Comparison of ENCODE assay signal across 20 mouse cellular contexts in the genomic region with DNA sequence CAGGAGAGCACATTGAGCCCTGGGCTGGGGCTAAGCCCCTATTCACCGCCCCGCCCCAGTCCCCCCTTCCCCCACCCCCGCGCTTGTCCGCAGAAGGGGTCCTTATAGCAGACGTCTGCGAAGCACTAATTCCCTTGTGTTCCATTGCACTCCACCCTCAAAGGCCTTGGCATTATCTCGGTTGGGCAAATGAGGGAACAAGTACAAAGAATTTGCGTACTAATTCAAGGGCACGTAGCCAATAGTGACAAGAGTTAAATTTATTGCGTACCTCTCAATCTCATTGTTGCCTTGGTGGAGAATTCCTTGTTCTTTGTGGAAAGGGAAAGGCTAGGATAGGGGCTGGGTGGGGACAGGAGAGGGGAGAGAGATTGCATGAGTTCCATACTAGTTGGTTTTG. TPM values are rescaled to one million over a fixed set of nuclear protein-coding genes. Genes with fewer than 3 reads are reported as not detected.
A peak's percentile ranks its signal among the peaks of the same experiment; 100 is the strongest.
DNase-seq lines count a peak whose midpoint lies in the region; TF ChIP-seq lines count a peak whose summit lies in the region.
"Had no signal": no experiment of that assay in that cellular context is flagged by ENCODE, and none has a peak within 500 bp of the region (broad histone marks: within the 10 kb centered on the region; RNA-seq: fewer than 3 reads in every experiment).

No protein-coding gene starts in this region.

- no peak for TF ChIP-seq POLR2A in brain, embryonic 14.5 days (IDR thresholded peaks at IDR 0.05; ENCODE audit: borderline replicate concordance, extremely low read depth, insufficient read depth, insufficient read length, poor library complexity, severe bottlenecking)

- TF ChIP-seq CTCF in brain, embryonic 14.5 days (IDR thresholded peaks at IDR 0.05; ENCODE audit: borderline replicate concordance, extremely low read depth, insufficient read depth, insufficient read length), result no peak

- peak; percentile 81 to 93 for DNase-seq in adrenal gland, adult (ENCODE audit: inconsistent age in 2 of 2, low spot score in 1 of 2)
- DNase-seq in adrenal gland, adult 18-20 months (ENCODE audit: low spot score in 2 of 2), result no peak
- DNase-seq in ovary, adult 18-20 months (ENCODE audit: low spot score), result peak; percentile 55
- DNase-seq in ovary, postnatal 14 days (ENCODE audit: low spot score), result no peak
- peak; percentile 71 for DNase-seq in adrenal gland, postnatal 14 days
- peak; percentile 41 for DNase-seq in brain, embryonic 14.5 days (ENCODE audit: low read depth)
- no peak for DNase-seq in gastrocnemius, adult 18-20 months (ENCODE audit: low spot score)
- DNase-seq in lung, postnatal 36 days, result no peak
- DNase-seq: cerebellum, adult 18-20 months; cerebellum, adult 9-10 months; gastrocnemius, postnatal 10 days; gastrocnemius, postnatal 36 days; heart, postnatal 14 days; heart, postnatal 4 days had no signal

RNA-seq across cellular contexts. Expression of gene Efhd1, which starts 6.5 kb away (rescaled TPM):
- 100 to 1,000 TPM; 329 to 423 TPM for total RNA-seq in adrenal gland, adult 18-20 months (2021)
- total RNA-seq in adrenal gland, postnatal 14 days (2021), result 245 and 250 TPM in 2 replicates
- polyA plus RNA-seq in brain, embryonic 14.5 days (2012; rRNA removed), result 1.2 and 1.5 TPM in 2 replicates
- 1 to 10 TPM; 3.4 to 6.1 TPM for total RNA-seq in gastrocnemius, adult 18-20 months (2021)
- polyA plus RNA-seq: activated CD4-positive, CD25-positive, alpha-beta regulatory T cell, adult 4 months; inflammation-experienced regulatory T-cells, adult 6 months had no signal

RNA-seq across cellular contexts. Expression of gene Eif4e2, which starts 44.0 kb away (rescaled TPM):
- total RNA-seq in adrenal gland, adult 18-20 months (2021), result 10 to 100 TPM; 76.6 to 85.7 TPM
- total RNA-seq in adrenal gland, postnatal 14 days (2021), result 94.4 and 104 TPM in 2 replicates
- polyA plus RNA-seq in brain, embryonic 14.5 days (2012; rRNA removed), result 52.7 and 79.7 TPM in 2 replicates
- total RNA-seq in gastrocnemius, adult 18-20 months (2021), result 10 to 100 TPM; 49.6 to 51.0 TPM

RNA-seq across cellular contexts. Expression of gene Chrng, which starts 53.2 kb away (rescaled TPM):
- total RNA-seq in adrenal gland, adult 18-20 months (2021), result not detected
- total RNA-seq in adrenal gland, postnatal 14 days (2021), result not detected in 2 replicates
- 0.16 and 0.85 TPM in 2 replicates for polyA plus RNA-seq in brain, embryonic 14.5 days (2012; rRNA removed)
- total RNA-seq in gastrocnemius, adult 18-20 months (2021), result not detected
- total RNA-seq: heart, adult 2 months; heart, postnatal 14 days; hindbrain, postnatal 0 days had no signal
- polyA plus RNA-seq: activated CD4-positive, CD25-positive, alpha-beta regulatory T cell, adult 4 months; forebrain, embryonic 15.5 days; heart, adult 2 months; hindbrain, embryonic 14.5 days; hindbrain, postnatal 0 days had no signal

Comparison
In these comparisons a context has a peak if more than half of its experiments do, and no peak if none do; other contexts are left out.
1. DNase-seq: peak in adrenal gland, adult (2 of 2), ovary, adult 18-20 months (single experiment), adrenal gland, postnatal 14 days (single experiment) and brain, embryonic 14.5 days (single experiment); none in adrenal gland, adult 18-20 months (0 of 2), ovary, postnatal 14 days (single experiment), gastrocnemius, adult 18-20 months (single experiment) and lung, postnatal 36 days (single experiment).
2. RNA of gene Efhd1, which starts 6.5 kb away (total RNA-seq): 329 to 423 TPM in adrenal gland, adult 18-20 months and 245 to 250 TPM in adrenal gland, postnatal 14 days; 3.4 to 6.1 TPM in gastrocnemius, adult 18-20 months; every median in the first group is over 10 times any median in the second.